In genomic region chr10:33375474-33376029, GRCm38 (mm10) we compare ENCODE assay signal across 20 mouse cellular contexts.
A peak's percentile ranks its signal among the peaks of the same experiment; 100 is the strongest.
DNase-seq lines count a peak whose midpoint lies in the region; ATAC-seq and TF ChIP-seq lines count a peak whose summit lies in the region.
"Had no signal": no experiment of that assay in that cellular context is flagged by ENCODE, and none has a peak within 500 bp of the region (broad histone marks: within the 10 kb centered on the region; RNA-seq: fewer than 3 reads in every experiment).

No protein-coding gene starts in this region.

- no peak overlapping the region for H3K27ac ChIP-seq in midbrain, embryonic 14.5 days (replicated peaks; ENCODE audit: low read depth, low read length)
- H3K27ac ChIP-seq in midbrain, embryonic 15.5 days: no peak overlapping the region
- H3K27ac ChIP-seq: embryonic facial prominence, embryonic 13.5 days; forebrain, embryonic 12.5 days; hindbrain, embryonic 10.5 days; hindbrain, embryonic 14.5 days; intestine, embryonic 15.5 days had no signal

- H3K4me1 ChIP-seq in midbrain, embryonic 14.5 days (ENCODE audit: control insufficient read depth, insufficient read depth, low read length): no peaks in the 10 kb centered on the region
- H3K4me1 ChIP-seq in midbrain, embryonic 15.5 days: no peaks in the 10 kb centered on the region
- H3K4me1 ChIP-seq: embryonic facial prominence, embryonic 13.5 days; forebrain, embryonic 12.5 days; heart, embryonic 12.5 days; hindbrain, embryonic 10.5 days; intestine, embryonic 15.5 days had no signal

- ATAC-seq in midbrain, embryonic 14.5 days (ENCODE audit: low FRiP score, low TSS enrichment): no peak
- no peak for ATAC-seq in midbrain, embryonic 15.5 days (replicated peaks)
- peak; percentile 90 for ATAC-seq in Patski
- ATAC-seq: activated CD4-positive, CD25-positive, alpha-beta regulatory T cell, adult 4 months; forebrain, embryonic 16.5 days; intestine, embryonic 15.5 days had no signal

- no peaks in the 10 kb centered on the region for H3K27me3 ChIP-seq in midbrain, embryonic 14.5 days (ENCODE audit: control insufficient read depth, insufficient read depth, low read length)
- no peaks in the 10 kb centered on the region for H3K27me3 ChIP-seq in midbrain, embryonic 15.5 days (replicated peaks)
- H3K27me3 ChIP-seq in Patski: no peaks in the 10 kb centered on the region
- H3K27me3 ChIP-seq: CH12.LX; embryonic facial prominence, embryonic 13.5 days; forebrain, embryonic 12.5 days; heart, embryonic 12.5 days; intestine, embryonic 15.5 days had no signal

- no peaks in the 10 kb centered on the region for H3K9me3 ChIP-seq in midbrain, embryonic 14.5 days (ENCODE audit: control insufficient read depth, low read length)
- H3K9me3 ChIP-seq in midbrain, embryonic 15.5 days: no peaks in the 10 kb centered on the region
- H3K9me3 ChIP-seq: embryonic facial prominence, embryonic 13.5 days; forebrain, embryonic 12.5 days; heart, embryonic 12.5 days; hindbrain, embryonic 10.5 days; intestine, embryonic 15.5 days had no signal

- no peak overlapping the region for H3K4me2 ChIP-seq in midbrain, embryonic 14.5 days (ENCODE audit: low read length)
- no peak overlapping the region for H3K4me2 ChIP-seq in midbrain, embryonic 15.5 days
- H3K4me2 ChIP-seq: embryonic facial prominence, embryonic 13.5 days; forebrain, embryonic 12.5 days; heart, embryonic 12.5 days; hindbrain, embryonic 14.5 days; intestine, embryonic 15.5 days had no signal

- in situ Hi-C loops in Patski (cut with MboI; ENCODE audit: low pct_unique_long_range_greater_than_20kb): no loop called here

- H3K4me3 ChIP-seq in midbrain, embryonic 14.5 days (replicated peaks; ENCODE audit: low read depth, low read length): no peak overlapping the region
- H3K4me3 ChIP-seq in midbrain, embryonic 15.5 days: no peak overlapping the region
- H3K4me3 ChIP-seq: embryonic facial prominence, embryonic 13.5 days; forebrain, embryonic 12.5 days; heart, embryonic 12.5 days; hindbrain, embryonic 10.5 days; intestine, embryonic 15.5 days had no signal

- H3K36me3 ChIP-seq in midbrain, embryonic 14.5 days (ENCODE audit: control insufficient read depth, insufficient read depth, low read length): no peaks in the 10 kb centered on the region
- no peaks in the 10 kb centered on the region for H3K36me3 ChIP-seq in midbrain, embryonic 15.5 days (replicated peaks)
- H3K36me3 ChIP-seq: embryonic facial prominence, embryonic 13.5 days; forebrain, embryonic 12.5 days; heart, embryonic 12.5 days; hindbrain, embryonic 10.5 days; intestine, embryonic 15.5 days had no signal

- CTCF ChIA-PET in Patski (lab: Charles Lee): interaction anchor here (1.5 kb wide), 2 partner anchors 18 to 277 kb away, joined by 3 read pairs; no protein-coding TSS in a partner anchor

- no peak overlapping the region for H3K9ac ChIP-seq in midbrain, embryonic 14.5 days (replicated peaks; ENCODE audit: low read length)
- H3K9ac ChIP-seq in midbrain, embryonic 15.5 days: no peak overlapping the region
- H3K9ac ChIP-seq: embryonic facial prominence, embryonic 13.5 days; forebrain, embryonic 12.5 days; heart, embryonic 12.5 days; hindbrain, embryonic 14.5 days; intestine, embryonic 15.5 days had no signal

- POLR2A ChIA-PET in Patski (lab: Charles Lee): no interaction called here

- no peak for TF ChIP-seq CTCF in Patski (IDR thresholded peaks at IDR 0.05)
- TF ChIP-seq CTCF in brain, embryonic 14.5 days (IDR thresholded peaks at IDR 0.05; ENCODE audit: borderline replicate concordance, extremely low read depth, insufficient read depth, insufficient read length): no peak

- TF ChIP-seq POLR2A in brain, embryonic 14.5 days (IDR thresholded peaks at IDR 0.05; ENCODE audit: borderline replicate concordance, extremely low read depth, insufficient read depth, insufficient read length, poor library complexity, severe bottlenecking): no peak

- 75% methylated on average over 2 of the region's 2 CpGs for WGBS in midbrain, embryonic 14.5 days
- WGBS in midbrain, embryonic 15.5 days: 76% methylated on average over 2 of the region's 2 CpGs

- peak; percentile 3 for DNase-seq in midbrain, embryonic 14.5 days
- peak; percentile 10 for DNase-seq in Patski (ENCODE audit: low read depth, low spot score)
- peak; percentile 5 for DNase-seq in brain, embryonic 14.5 days (ENCODE audit: low read depth)
- DNase-seq in frontal cortex, postnatal 10 days (ENCODE audit: low spot score in 2 of 2): no peak
- no peak for DNase-seq in cerebellum, postnatal 36 days
- no peak for DNase-seq in adrenal gland, postnatal 36 days
- DNase-seq: adrenal gland, postnatal 14 days; cerebellum, adult 2 months; cerebellum, postnatal 10 days; gastrocnemius, postnatal 14 days had no signal

Comparison
In these comparisons a context has a peak if more than half of its experiments do, and no peak if none do; other contexts are left out.
1. DNase-seq: peak in midbrain, embryonic 14.5 days (single experiment), Patski (single experiment) and brain, embryonic 14.5 days (single experiment); none in frontal cortex, postnatal 10 days (0 of 2), cerebellum, postnatal 36 days (0 of 2) and adrenal gland, postnatal 36 days (0 of 2).